Mouse (Mus musculus) kidney, embryonic 14.5 days (tissue): Measurements from ENCODE around the gene Ptbp1. TPM values are rescaled to one million over a fixed set of nuclear protein-coding genes. Genes with fewer than 3 reads are reported as not detected.

Experiments used
- ATAC-seq: fragments of 200-750 bp; cut with Nextera tagmentation; 2 replicates; pipeline ENCODE4 v1.8.0; 2017; ENCODE audit warnings: moderate number of reproducible peaks, mild to moderate bottlenecking, moderate TSS enrichment, moderate library complexity; ENCODE audit not compliant: low FRiP score, low TSS enrichment
- H3K27ac ChIP-seq: fragments of 300-500 bp; sonication (generic); 2 replicates; pipeline ENCODE4 v1.5.1; 2014; ENCODE audit warnings: low read depth, mild to moderate bottlenecking, low read length, moderate library complexity, mixed read lengths
- H3K27me3 ChIP-seq: fragments of 300-500 bp; sonication (generic); 2 replicates; pipeline ENCODE4 v1.6.1; 2014; ENCODE audit warnings: mild to moderate bottlenecking, low read length; ENCODE audit not compliant: control insufficient read depth, insufficient read depth
- H3K36me3 ChIP-seq: fragments of 300-500 bp; sonication (generic); 2 replicates; pipeline ENCODE4 v1.6.1; 2014; ENCODE audit warnings: low read length, mixed read lengths; ENCODE audit not compliant: control insufficient read depth, insufficient read depth
- H3K4me1 ChIP-seq: fragments of 300-500 bp; sonication (generic); 2 replicates; pipeline ENCODE4 v1.6.1; 2014; ENCODE audit warnings: low read length, mixed read lengths; ENCODE audit not compliant: control insufficient read depth, insufficient read depth
- H3K4me2 ChIP-seq: fragments of 300-500 bp; sonication (generic); replicated peaks from 2 replicates; pipeline ENCODE4 v1.6.1; 2014; ENCODE audit warnings: low read depth, mild to moderate bottlenecking, low read length
- H3K4me3 ChIP-seq: fragments of 300-500 bp; sonication (generic); 2 replicates; pipeline ENCODE4 v1.5.1; 2014; ENCODE audit warnings: mild to moderate bottlenecking, low read length
- H3K9ac ChIP-seq: fragments of 300-500 bp; sonication (generic); 2 replicates; pipeline ENCODE4 v1.6.1; 2014; ENCODE audit warnings: low read depth, mild to moderate bottlenecking, low read length, moderate library complexity
- H3K9me3 ChIP-seq: fragments of 300-500 bp; sonication (generic); 2 replicates; pipeline ENCODE4 v1.6.1; 2016; ENCODE audit warnings: low read length; ENCODE audit not compliant: control insufficient read depth
- WGBS: fragments of 180-500 bp; shearing (Covaris S2); extraction: QIAGEN DNeasy Blood & Tissue Kit; methylation state at CpG from one replicate; pipeline ENCODE4 v1.1.7; 2014; 5-methylcytosine and 5-hydroxymethylcytosine counted together
- microRNA-seq: library from miRNA; unstranded; fragments of <30 nt; microRNA quantifications from one replicate; pipeline ENCODE4, GENCODE M21; 2016
- polyA plus RNA-seq: library from polyadenylated mRNA; unstranded; fragments of >200 nt; fragmentation: Nextera tagmentation; extraction: Ambion mirVana; gene quantifications from 2 replicates; pipeline ENCODE4 v1.2.1, GENCODE M21; 2014

Gene Ptbp1
- polyA plus RNA-seq, 1 experiment from 2014 or later = 333 TPM

- peaks cover 47% of the 10 kb centered on the region for H3K36me3 ChIP-seq
- H3K4me1 ChIP-seq = 0 out of 2 replicates have a peak, but pooled peaks cover 3% of the 10 kb centered on the region
- peak overlapping the region; percentile 6; the same call in 1 of the 2 replicates for H3K27ac ChIP-seq
- 23% methylated on average over 14 of the region's 14 CpGs for WGBS
- peak; percentile 46; the same call in 1 of the 2 replicates for ATAC-seq
- H3K9me3 ChIP-seq = no peaks in the 10 kb centered on the region
- peak overlapping the region; percentile 31 for H3K4me2 ChIP-seq
- H3K4me3 ChIP-seq = peak overlapping the region; percentile 75
- no peak overlapping the region; the same call in 1 of the 2 replicates for H3K9ac ChIP-seq
- H3K27me3 ChIP-seq = no peaks in the 10 kb centered on the region
These were observed 55.1 kb downstream of the Ptbp1 start for GRCm38 (mm10) chr10:79909092-79909922.

- Histone ChIP-seq H3K4me1 (0 out of 2 replicates have a peak, but pooled peaks cover 5% of the 10 kb centered on the region), H3K27ac (peak within 1 kb of the TSS; percentile 6; the same call in 1 of the 2 replicates), H3K4me2 (no peak within 1 kb of the TSS), H3K9me3 (no peaks in the 10 kb centered on the region), H3K36me3 (peaks cover 36% of the 10 kb centered on the region), H3K27me3 (no peaks in the 10 kb centered on the region), H3K4me3 (no peak within 1 kb of the TSS), H3K9ac (no peak within 1 kb of the TSS)
- ATAC-seq = no peak
- WGBS = 92% methylated on average over 4 of the region's 4 CpGs
These were observed 56.3 kb downstream of the Ptbp1 start, which contains the start of gene Gm26602 for GRCm38 (mm10) chr10:79910556-79910955. Gene Gm26602 (plus strand): TSS chr10:79910856.

- H3K27ac ChIP-seq = no peak overlapping the region
- no peak for ATAC-seq
- H3K36me3 ChIP-seq = peaks cover 24% of the 10 kb centered on the region
- H3K9me3 ChIP-seq = no peaks in the 10 kb centered on the region
- H3K4me1 ChIP-seq = peaks cover 5% of the 10 kb centered on the region; the same call in 1 of the 2 replicates
- WGBS = 69% methylated on average over 20 of the region's 20 CpGs
- H3K4me2 ChIP-seq = no peak overlapping the region
- H3K4me3 ChIP-seq = no peak overlapping the region
- H3K27me3 ChIP-seq = no peaks in the 10 kb centered on the region; the same call in 1 of the 2 replicates
- no peak overlapping the region for H3K9ac ChIP-seq
These were observed 58.2 kb downstream of the Ptbp1 start for GRCm38 (mm10) chr10:79912412-79912811.

Small RNAs within 50 kb of the gene (microRNA-seq; reads per million reads assigned to microRNA genes)
- not detected for gene Mir6910

Other genes starting within 250 kb of the Ptbp1 start
- not detected in 2 replicates for gene C2cd4c, start 240.4 kb upstream of the Ptbp1 start, polyA plus RNA-seq
- gene Shc2, start 216.5 kb upstream of the Ptbp1 start, polyA plus RNA-seq = 6.9 and 8.5 TPM in 2 replicates
- gene Odf3l2, start 208.7 kb upstream of the Ptbp1 start, polyA plus RNA-seq = not detected in 2 replicates
- 2.6 and 3.6 TPM in 2 replicates for gene Madcam1, start 189.9 kb upstream of the Ptbp1 start, polyA plus RNA-seq
- 85.7 and 90.9 TPM in 2 replicates for gene Tpgs1, start 185.1 kb upstream of the Ptbp1 start, polyA plus RNA-seq
- 105 and 108 TPM in 2 replicates for gene Cdc34, start 172.2 kb upstream of the Ptbp1 start, polyA plus RNA-seq
- 0.54 and 0.61 TPM in 2 replicates for gene Gzmm, start 165.4 kb upstream of the Ptbp1 start, polyA plus RNA-seq
- 847 and 943 TPM in 2 replicates for gene Bsg, start 149.9 kb upstream of the Ptbp1 start, polyA plus RNA-seq
- 0.11 and 0.14 TPM in 2 replicates for gene Hcn2, start 137.8 kb upstream of the Ptbp1 start, polyA plus RNA-seq
- 33.2 and 38.9 TPM in 2 replicates for gene Polrmt, start 107.8 kb upstream of the Ptbp1 start, polyA plus RNA-seq
- 0.11 and 0.61 TPM in 2 replicates for gene Fgf22, start 99.4 kb upstream of the Ptbp1 start, polyA plus RNA-seq
- gene Rnf126, start 87.5 kb upstream of the Ptbp1 start, polyA plus RNA-seq = 95.9 and 104 TPM in 2 replicates
- 4.9 and 8.2 TPM in 2 replicates for gene Fstl3, start 77.2 kb upstream of the Ptbp1 start, polyA plus RNA-seq
- gene Prss57, start 63.5 kb upstream of the Ptbp1 start, polyA plus RNA-seq = not detected in 2 replicates
- 101 and 136 TPM in 2 replicates for gene Palm, start 60.9 kb upstream of the Ptbp1 start, polyA plus RNA-seq
- 4.1 and 9.0 TPM in 2 replicates for gene Misp, start 33.4 kb upstream of the Ptbp1 start, polyA plus RNA-seq
- gene Prtn3, start 20.0 kb downstream of the Ptbp1 start, polyA plus RNA-seq = 9.6 and 11.1 TPM in 2 replicates
- 58.8 and 59.7 TPM in 2 replicates for gene Plppr3, start 20.2 kb downstream of the Ptbp1 start, polyA plus RNA-seq
- gene Elane, start 31.8 kb downstream of the Ptbp1 start, polyA plus RNA-seq = not detected in 2 replicates
- not detected in 2 replicates for gene Cfd, start 36.4 kb downstream of the Ptbp1 start, polyA plus RNA-seq
- 48.0 and 61.2 TPM in 2 replicates for gene Med16, start 54.5 kb downstream of the Ptbp1 start, polyA plus RNA-seq
- 4.6 and 10.8 TPM in 2 replicates for gene Gm26602, start 56.4 kb downstream of the Ptbp1 start, polyA plus RNA-seq
- 0.47 and 0.61 TPM in 2 replicates for gene Kiss1r, start 62.5 kb downstream of the Ptbp1 start, polyA plus RNA-seq
- gene R3hdm4, start 66.8 kb downstream of the Ptbp1 start, polyA plus RNA-seq = 102 and 137 TPM in 2 replicates
- 12.0 and 12.3 TPM in 2 replicates for gene Arid3a, start 72.6 kb downstream of the Ptbp1 start, polyA plus RNA-seq
- 132 and 147 TPM in 2 replicates for gene Wdr18, start 105.7 kb downstream of the Ptbp1 start, polyA plus RNA-seq
- gene Grin3b, start 116.3 kb downstream of the Ptbp1 start, polyA plus RNA-seq = 0.19 and 0.29 TPM in 2 replicates
- 18.8 and 27.8 TPM in 2 replicates for gene Tmem259, start 129.9 kb downstream of the Ptbp1 start, polyA plus RNA-seq
- 186 and 220 TPM in 2 replicates for gene Cnn2, start 134.2 kb downstream of the Ptbp1 start, polyA plus RNA-seq
- 1.8 and 2.7 TPM in 2 replicates for gene Abca7, start 142.1 kb downstream of the Ptbp1 start, polyA plus RNA-seq
- gene Arhgap45, start 162.2 kb downstream of the Ptbp1 start, polyA plus RNA-seq = 4.8 and 7.7 TPM in 2 replicates
- 276 and 310 TPM in 2 replicates for gene Polr2e, start 185.4 kb downstream of the Ptbp1 start, polyA plus RNA-seq
- gene Gpx4, start 192.7 kb downstream of the Ptbp1 start, polyA plus RNA-seq = 552 and 641 TPM in 2 replicates